Mouse (Mus musculus) cerebellum, adult (tissue): ENCODE data around the gene Zfp330.

ENCODE experiments used
- ATAC-seq: cut with Nextera tagmentation; 2 replicates; pipeline ENCODE4 v1.9.2; 2017; ENCODE audit warnings: mild to moderate bottlenecking, moderate library complexity, mixed read lengths; ENCODE audit not compliant: insufficient number of reproducible peaks, low FRiP score, low TSS enrichment

Zfp330 gene

DNA sequence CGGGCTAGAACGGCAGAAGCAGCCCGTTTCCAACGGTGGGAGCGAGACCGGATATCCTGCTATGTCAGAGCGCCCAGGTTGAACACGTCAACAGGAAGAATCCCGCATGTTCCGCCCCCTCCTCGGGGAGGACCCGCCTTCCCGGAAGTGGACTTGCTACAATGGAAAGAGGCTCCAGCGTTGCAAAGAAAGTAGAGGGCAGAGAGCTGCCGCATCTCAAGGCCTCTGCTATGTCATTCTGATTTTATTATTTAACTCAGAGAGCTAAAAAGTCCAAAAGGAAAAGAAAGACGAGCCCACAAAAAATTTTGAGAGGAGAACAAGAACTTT, at the start of gene Zfp330:
Gene Zfp330, minus strand, starts transcription at position 68 of the 330 bp plus-strand sequence.
- ATAC-seq: peak; percentile 99

DNA sequence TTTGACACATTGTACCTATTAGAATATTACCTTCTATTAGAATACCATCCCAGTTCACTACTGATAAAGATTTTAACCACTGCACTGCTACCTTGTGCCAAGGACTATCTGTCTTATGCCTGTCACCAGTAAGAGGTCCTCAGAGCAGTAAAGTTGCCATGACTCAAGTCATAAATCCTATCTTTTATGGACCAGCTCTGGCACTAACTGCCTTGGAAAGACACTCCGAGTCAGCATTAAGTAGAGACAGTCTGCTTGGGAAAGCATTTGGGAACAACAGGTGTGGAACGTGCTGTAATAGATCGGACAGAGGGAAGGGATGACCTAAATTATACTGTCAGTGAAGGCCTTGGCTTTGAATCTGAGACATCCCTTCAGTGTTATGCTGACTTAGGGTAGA, 4.0 kb upstream of the Zfp330 start:
- ATAC-seq: no peak

- no peak for ATAC-seq
These were observed 3.4 kb upstream of the Zfp330 start for GRCm38 (mm10) chr8:82777406-82777805.

DNA sequence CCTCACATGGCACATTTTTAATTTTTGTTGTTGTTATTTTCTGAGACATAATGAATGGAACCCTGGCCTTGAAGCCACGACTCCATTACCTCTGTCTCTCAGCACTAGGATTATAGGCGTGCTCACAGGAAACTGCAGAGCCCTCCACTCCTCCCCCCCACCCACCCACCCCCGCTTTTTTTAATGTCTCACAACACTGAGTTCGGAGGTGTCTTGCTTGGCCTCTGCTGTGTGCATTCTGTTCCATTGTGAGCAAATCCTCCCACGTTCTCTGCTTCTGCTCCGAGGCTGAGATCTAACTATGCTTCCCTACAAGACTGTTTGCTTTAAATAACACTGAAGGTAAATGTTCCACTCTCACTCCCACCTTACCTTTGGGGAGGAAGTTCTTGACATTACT, 522 bp upstream of the Zfp330 start:
- no peak for ATAC-seq

GRCm38 (mm10) chr8:82773332-82774092, 448 bp downstream of the Zfp330 start:
- peak; percentile 74 for ATAC-seq

DNA sequence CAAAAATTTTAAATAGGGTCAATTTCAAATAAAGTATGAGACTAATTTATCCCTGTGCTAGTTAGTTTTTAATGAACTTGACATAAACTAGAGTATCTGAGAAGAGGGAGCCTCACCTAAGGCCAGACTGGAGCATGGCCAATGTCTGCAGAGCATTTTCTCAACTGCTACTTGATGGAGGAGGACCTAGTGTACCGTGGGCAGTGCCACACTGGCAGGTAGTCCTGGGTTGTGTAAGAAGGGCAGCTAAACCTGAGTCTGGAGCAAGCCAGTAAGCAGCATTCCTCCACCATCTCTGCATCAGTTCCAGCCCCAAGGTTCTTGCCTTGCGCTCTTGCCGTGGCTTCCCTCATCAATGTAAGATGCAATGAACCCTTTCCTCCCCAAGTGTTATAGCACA, 3.1 kb downstream of the Zfp330 start:
- ATAC-seq: no peak

DNA sequence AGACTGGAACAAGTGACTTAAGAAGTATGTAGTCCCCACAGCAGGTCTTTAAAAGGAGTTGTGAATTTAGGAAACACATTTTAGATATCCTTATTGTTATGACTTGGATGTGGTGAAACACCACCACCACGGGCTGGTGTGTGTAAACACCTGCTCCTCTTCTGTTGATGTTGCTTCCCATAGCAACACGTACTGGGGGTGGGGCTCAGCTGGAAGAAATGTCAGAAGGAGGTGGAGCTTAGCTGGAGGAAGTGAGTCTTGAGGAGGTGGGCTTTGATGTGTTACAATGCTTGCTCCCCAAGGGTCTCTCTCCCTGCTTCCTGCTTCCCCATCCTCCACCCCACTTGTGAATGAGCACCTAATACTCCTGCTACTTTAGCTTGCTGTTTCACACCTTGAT, 14.9 kb downstream of the Zfp330 start:
- no peak for ATAC-seq

DNA sequence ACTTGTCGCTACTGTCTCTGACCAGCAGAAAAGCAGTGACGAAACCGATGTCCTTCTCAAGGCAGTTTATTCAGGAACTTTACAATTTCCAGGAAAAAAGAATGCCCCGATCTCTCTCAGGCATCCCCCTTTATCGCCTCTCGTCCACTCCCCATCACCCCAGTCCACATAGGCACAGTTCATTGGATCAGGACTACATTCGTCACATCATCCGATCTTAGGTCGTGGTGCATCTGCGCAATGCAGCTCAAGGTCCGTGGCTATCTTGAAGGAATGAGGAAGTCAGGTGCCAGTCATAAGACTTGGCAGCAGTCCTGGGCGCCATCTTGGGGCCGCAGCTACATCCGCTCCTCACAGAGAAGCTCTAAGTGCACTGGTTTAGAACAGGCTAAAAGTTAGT, 19.0 kb downstream of the Zfp330 start:
- no peak for ATAC-seq

DNA sequence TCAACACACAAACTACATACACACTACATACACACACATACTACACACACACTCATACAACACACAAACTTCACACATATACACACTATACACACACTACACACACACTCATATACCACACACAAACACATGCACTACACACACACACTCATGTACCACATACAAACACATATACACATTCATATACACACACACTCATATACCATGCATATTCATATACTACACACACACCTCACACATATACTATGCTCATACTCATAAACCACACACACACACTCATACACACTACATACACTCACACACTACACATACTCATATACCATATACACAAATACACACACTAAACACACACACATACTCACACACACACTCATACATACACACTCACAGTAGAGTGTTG, 27.3 kb downstream of the Zfp330 start:
- no peak for ATAC-seq

DNA sequence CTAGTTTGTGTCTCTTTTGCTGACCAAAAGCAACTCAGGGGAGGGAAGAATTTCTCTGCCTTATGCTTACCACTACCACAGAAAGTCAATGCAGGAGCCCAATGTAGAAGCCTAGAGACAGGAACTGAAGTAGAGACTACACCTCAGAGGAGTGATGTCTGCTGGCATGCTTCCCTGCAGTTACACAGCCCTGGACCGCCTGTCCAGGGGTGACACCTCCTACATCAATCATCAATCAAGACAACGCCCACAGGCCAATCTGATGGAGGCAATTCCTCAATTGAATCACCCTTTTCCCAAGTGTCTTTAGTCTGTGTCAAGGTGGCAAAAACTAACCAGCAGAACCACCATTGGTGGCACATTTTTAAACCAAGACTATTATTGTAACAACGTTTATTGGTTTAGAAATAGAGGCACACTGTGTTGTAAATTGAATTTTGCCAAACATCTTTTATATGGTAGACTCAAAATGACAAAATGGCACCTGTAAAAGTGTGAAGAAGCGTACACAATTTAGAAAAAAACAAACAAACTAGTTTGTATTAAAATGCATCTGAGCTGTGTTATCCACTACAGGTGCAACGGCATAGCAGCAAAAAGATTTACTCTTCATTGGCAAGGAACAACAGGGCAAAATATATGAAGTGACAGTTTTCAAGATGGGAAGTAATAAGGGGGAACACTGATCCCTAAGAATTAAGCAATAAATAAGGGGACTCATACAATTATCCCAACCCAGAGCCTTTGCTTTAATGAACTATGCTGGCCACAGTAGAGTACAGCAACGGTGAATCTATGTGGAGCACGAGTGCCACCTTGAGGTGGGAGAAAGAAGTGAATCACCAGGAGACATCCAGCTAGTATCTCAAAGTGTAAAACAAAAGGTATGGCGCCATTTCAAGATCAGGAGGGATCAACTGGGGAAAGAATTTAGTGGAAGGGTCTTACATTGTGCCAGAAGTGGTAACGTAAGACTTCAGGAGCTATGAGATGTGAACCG, 29.8 kb downstream of the Zfp330 start:
- ATAC-seq: peak; percentile 82
